Mouse (Mus musculus) intestine, postnatal 0 days (tissue): ENCODE measurements around the gene Nos1ap. TPM values are rescaled to one million over a fixed set of nuclear protein-coding genes. Genes with fewer than 3 reads are reported as not detected.
A peak's percentile ranks its signal among the peaks of the same experiment; 100 is the strongest.

Experiments
- ATAC-seq: fragments of 200-750 bp; cut with Nextera tagmentation; 2 replicates; pipeline ENCODE4 v1.8.0; 2017; ENCODE audit warnings: mild to moderate bottlenecking, moderate TSS enrichment, moderate library complexity
- H3K27ac ChIP-seq: fragments of 300-500 bp; sonication (generic); 2 replicates; pipeline ENCODE4 v1.5.1; 2014; ENCODE audit warnings: mild to moderate bottlenecking, low read depth, low read length, moderate library complexity
- H3K27me3 ChIP-seq: fragments of 300-500 bp; sonication (generic); replicated peaks from 2 replicates; pipeline ENCODE4 v1.6.1; 2014; ENCODE audit warnings: low read length, mixed read lengths; ENCODE audit not compliant: control insufficient read depth, insufficient read depth
- H3K36me3 ChIP-seq: fragments of 300-500 bp; sonication (generic); 2 replicates; pipeline ENCODE4 v1.6.1; 2014; ENCODE audit warnings: mild to moderate bottlenecking, moderate library complexity; ENCODE audit not compliant: control insufficient read depth, insufficient read depth
- H3K4me1 ChIP-seq: fragments of 300-500 bp; sonication (generic); replicated peaks from 2 replicates; pipeline ENCODE4 v1.6.1; 2014; ENCODE audit warnings: antibody characterized with exemption, low read length, mixed read lengths; ENCODE audit not compliant: control insufficient read depth, insufficient read depth
- H3K4me2 ChIP-seq: fragments of 300-500 bp; sonication (generic); replicated peaks from 2 replicates; pipeline ENCODE4 v1.6.1; 2014; ENCODE audit warnings: low read depth, mild to moderate bottlenecking, moderate library complexity
- H3K4me3 ChIP-seq: fragments of 300-500 bp; sonication (generic); 2 replicates; pipeline ENCODE4 v1.5.1; 2014; ENCODE audit warnings: low read depth, low read length
- H3K9ac ChIP-seq: fragments of 300-500 bp; sonication (generic); 2 replicates; pipeline ENCODE4 v1.6.1; 2014; ENCODE audit warnings: mild to moderate bottlenecking, low read depth, low read length
- H3K9me3 ChIP-seq: fragments of 300-500 bp; sonication (generic); 2 replicates; pipeline ENCODE4 v1.6.1; 2016; ENCODE audit warnings: mixed run types; ENCODE audit not compliant: control insufficient read depth
- CTCF ChIP-seq: sonication (generic); IDR thresholded peaks from 2 replicates; pipeline ENCODE4 v1.5.1; 2016; ENCODE audit warnings: low read depth, mild to moderate bottlenecking, control low read depth, antibody characterized with exemption, moderate library complexity
- WGBS: fragments of 180-500 bp; shearing (Covaris S2); extraction: QIAGEN DNeasy Blood & Tissue Kit; methylation state at CpG from one replicate; pipeline ENCODE4 v1.1.7; 2014; 5-methylcytosine and 5-hydroxymethylcytosine counted together
- polyA plus RNA-seq: library from polyadenylated mRNA; unstranded; fragments of >200 nt; fragmentation: Nextera tagmentation; extraction: Ambion mirVana; gene quantifications from 2 replicates; pipeline ENCODE4 v1.2.1, GENCODE M21; 2015

The Nos1ap gene
- polyA plus RNA-seq, 1 experiment from 2014 or later, result 3.8 TPM

- WGBS, result 91% methylated on average over 6 of the region's 6 CpGs
- Histone ChIP-seq H3K36me3 (no peaks in the 10 kb centered on the region), H3K9me3 (no peaks in the 10 kb centered on the region), H3K4me3 (no peak overlapping the region), H3K27me3 (no peaks in the 10 kb centered on the region), H3K27ac (no peak overlapping the region), H3K4me2 (no peak overlapping the region), H3K9ac (no peak overlapping the region), H3K4me1 (no peaks in the 10 kb centered on the region)
- ATAC-seq, result no peak
- no peak for TF ChIP-seq CTCF
Measured at GRCm38 (mm10) chr1:170489450-170489849, 100.2 kb downstream of the Nos1ap start.

GRCm38 (mm10) chr1:170485119-170485518 lies 104.5 kb downstream of the Nos1ap start:
- Histone ChIP-seq H3K27me3 (no peaks in the 10 kb centered on the region), H3K4me1 (peaks cover 5% of the 10 kb centered on the region; the same call in 1 of the 2 replicates), H3K27ac (no peak overlapping the region), H3K9ac (no peak overlapping the region), H3K4me3 (no peak overlapping the region), H3K4me2 (no peak overlapping the region), H3K36me3 (no peaks in the 10 kb centered on the region), H3K9me3 (no peaks in the 10 kb centered on the region)
- 24% methylated on average over 4 of the region's 4 CpGs for WGBS
- no peak for ATAC-seq
- no peak for TF ChIP-seq CTCF

- TF ChIP-seq CTCF, result no peak
- Histone ChIP-seq H3K9ac (no peak overlapping the region), H3K27ac (peak overlapping the region; percentile 35), H3K4me1 (peaks cover 18% of the 10 kb centered on the region), H3K27me3 (no peaks in the 10 kb centered on the region), H3K4me3 (no peak overlapping the region), H3K36me3 (no peaks in the 10 kb centered on the region), H3K9me3 (no peaks in the 10 kb centered on the region), H3K4me2 (0 out of 2 replicates have a peak overlapping the region, but pooled peaks have one; percentile 13)
- ATAC-seq, result peak; percentile 59; the same call in 1 of the 2 replicates
- 63% methylated on average over 7 of the region's 8 CpGs for WGBS
Measured at GRCm38 (mm10) chr1:170482236-170482905, 107.3 kb downstream of the Nos1ap start.

- no peak overlapping the region for H3K27ac ChIP-seq
- H3K9ac ChIP-seq, result no peak overlapping the region
- H3K9me3 ChIP-seq, result no peaks in the 10 kb centered on the region
- H3K4me1 ChIP-seq, result peaks cover 18% of the 10 kb centered on the region
- no peaks in the 10 kb centered on the region for H3K27me3 ChIP-seq
- no peak for ATAC-seq
- no peaks in the 10 kb centered on the region for H3K36me3 ChIP-seq
- no peak overlapping the region for H3K4me3 ChIP-seq
- no peak overlapping the region for H3K4me2 ChIP-seq
- WGBS, result 63% methylated on average over 3 of the region's 3 CpGs
- no peak for TF ChIP-seq CTCF
Measured at GRCm38 (mm10) chr1:170481093-170481492, 108.6 kb downstream of the Nos1ap start.

- WGBS, result 4% methylated on average over 3 of the region's 3 CpGs
- Histone ChIP-seq H3K9ac (no peak overlapping the region), H3K27ac (no peak overlapping the region; the same call in 1 of the 2 replicates), H3K27me3 (no peaks in the 10 kb centered on the region), H3K36me3 (no peaks in the 10 kb centered on the region), H3K9me3 (no peaks in the 10 kb centered on the region), H3K4me1 (peaks cover 18% of the 10 kb centered on the region), H3K4me2 (peak overlapping the region; percentile 35; the same call in 1 of the 2 replicates), H3K4me3 (no peak overlapping the region)
- TF ChIP-seq CTCF, result no peak
- ATAC-seq, result peak; percentile 5; the same call in 1 of the 2 replicates
Measured at GRCm38 (mm10) chr1:170479458-170479798, 110.2 kb downstream of the Nos1ap start.

- no peak overlapping the region for H3K9ac ChIP-seq
- 29% methylated on average over 4 of the region's 4 CpGs for WGBS
- TF ChIP-seq CTCF, result no peak
- no peaks in the 10 kb centered on the region for H3K36me3 ChIP-seq
- H3K4me2 ChIP-seq, result peak overlapping the region; percentile 35; the same call in 1 of the 2 replicates
- no peak overlapping the region for H3K4me3 ChIP-seq
- no peaks in the 10 kb centered on the region for H3K27me3 ChIP-seq
- peak; percentile 93 for ATAC-seq
- H3K9me3 ChIP-seq, result no peaks in the 10 kb centered on the region
- peaks cover 18% of the 10 kb centered on the region for H3K4me1 ChIP-seq
- peak overlapping the region; percentile 6; the same call in 1 of the 2 replicates for H3K27ac ChIP-seq
Measured at GRCm38 (mm10) chr1:170478791-170479457, 110.7 kb downstream of the Nos1ap start.
